Mouse (Mus musculus) adrenal gland, postnatal 10 days (tissue): ENCODE data around the gene Gm7137. TPM values are rescaled to one million over a fixed set of nuclear protein-coding genes. Genes with fewer than 3 reads are reported as not detected.
A peak's percentile ranks its signal among the peaks of the same experiment; 100 is the strongest.
"Not testable (repeated sequence)": the region's sequence is repeated elsewhere in the genome, so short reads cannot be mapped to it uniquely, and the experiment has no call there.

Experiments
- DNase-seq: peaks from one replicate; pipeline ENCODE4 v3.0.0; 2021; ENCODE audit warnings: mixed read lengths
- long read RNA-seq, 2 experiments: library from polyadenylated mRNA; stranded (forward); transcript quantifications; one replicate each; pipeline ENCODE4 v2.0.0; 2021
- total RNA-seq, 2 experiments: library from RNA; stranded (reverse); gene quantifications; 2 replicates each; pipeline ENCODE4 v1.2.3; 2021

Gm7137 gene
- not detected for total RNA-seq
- long read RNA-seq, experiment 1 = 0 reads
- long read RNA-seq, experiment 2 = 0 reads

DNA sequence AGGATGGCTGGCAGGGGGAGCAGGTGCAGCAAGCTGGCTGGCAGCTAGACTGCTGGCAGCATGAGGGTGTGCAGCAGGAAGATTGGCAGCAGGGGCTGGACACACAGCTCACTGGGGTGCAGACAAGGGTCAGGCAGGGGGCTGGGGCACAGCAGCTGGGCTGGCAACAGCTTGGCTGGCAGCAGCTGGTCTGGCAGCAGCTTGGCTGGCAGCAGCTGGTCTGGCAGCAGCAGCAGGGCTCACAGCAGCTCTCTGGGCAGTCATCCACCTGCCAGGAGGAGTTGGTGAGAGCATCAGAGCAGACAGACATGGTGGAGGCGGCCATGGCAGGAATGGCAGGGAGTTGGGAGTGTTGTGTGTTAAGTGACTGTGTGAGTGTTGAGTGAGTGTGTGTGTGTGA is at the start of gene Gm7137:
Gene Gm7137 (minus strand): TSS at position 325 of the 400 bp plus-strand sequence.
- not testable (repeated sequence) for DNase-seq

DNA sequence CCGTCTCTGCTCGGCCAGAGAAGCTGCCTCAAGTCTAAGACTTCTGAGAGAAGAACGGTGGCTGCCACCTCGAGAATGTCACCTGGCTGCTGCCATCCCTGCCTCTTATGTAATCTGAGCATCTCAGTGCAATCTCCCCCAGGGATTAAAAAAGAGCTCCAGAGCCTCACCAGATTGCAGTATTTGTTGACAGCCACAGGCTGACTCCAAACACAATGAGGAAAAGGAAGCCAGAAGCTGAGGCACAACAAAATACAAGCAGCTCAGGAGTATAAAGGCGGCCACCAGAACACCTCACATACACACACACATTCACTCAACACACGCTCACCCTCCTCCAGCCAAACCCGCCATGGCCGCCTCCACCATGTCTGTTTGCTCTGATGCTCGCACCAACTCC is 47.6 kb upstream of the Gm7137 start, which contains the start of gene Krtap10-10:
Gene Krtap10-10 (plus strand): TSS at position 301 of the 400 bp plus-strand sequence.
- DNase-seq = no peak

DNA sequence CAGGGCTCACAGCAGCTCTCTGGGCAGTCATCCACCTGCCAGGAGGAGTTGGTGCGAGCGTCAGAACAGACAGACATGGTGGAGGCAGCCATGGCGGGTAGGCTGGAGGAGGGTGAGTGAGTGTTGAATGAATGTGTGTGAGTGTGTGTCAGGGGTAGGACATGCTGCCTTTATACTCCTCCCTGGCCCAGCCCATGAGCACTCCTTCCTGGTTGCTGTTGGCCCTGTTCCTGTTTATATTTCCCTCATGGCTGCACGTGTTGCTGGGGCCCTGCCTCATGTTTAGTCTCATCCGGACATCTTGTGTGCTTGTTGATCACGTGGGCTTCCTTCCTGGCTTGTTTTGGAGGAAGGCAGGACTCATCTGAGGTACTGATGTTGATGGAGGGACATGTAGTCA is 39.0 kb upstream of the Gm7137 start, which contains the start of gene Krtap10-4:
Gene Krtap10-4 (minus strand): TSS at position 145 of the 400 bp plus-strand sequence.
- no peak for DNase-seq

DNA sequence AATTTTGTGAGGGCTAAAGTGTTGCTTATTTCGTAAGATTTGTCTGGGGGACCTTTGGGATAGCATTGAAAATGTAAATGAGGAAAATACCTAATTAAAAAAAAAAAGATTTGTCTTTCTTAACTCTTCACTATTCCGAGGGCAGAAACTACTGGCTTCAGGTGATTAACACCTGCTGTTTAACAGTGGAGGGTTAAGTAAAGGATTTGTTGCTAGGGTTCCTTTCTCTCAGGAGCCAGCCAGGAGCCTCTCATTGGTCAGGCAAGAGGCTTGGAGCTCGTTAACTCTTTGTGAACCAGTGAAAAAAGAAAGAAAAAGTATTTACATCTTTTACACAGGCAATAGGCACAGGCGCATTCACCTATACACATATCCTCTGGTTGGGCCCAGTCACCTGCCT is 31.2 kb upstream of the Gm7137 start:
- DNase-seq = no peak

DNA sequence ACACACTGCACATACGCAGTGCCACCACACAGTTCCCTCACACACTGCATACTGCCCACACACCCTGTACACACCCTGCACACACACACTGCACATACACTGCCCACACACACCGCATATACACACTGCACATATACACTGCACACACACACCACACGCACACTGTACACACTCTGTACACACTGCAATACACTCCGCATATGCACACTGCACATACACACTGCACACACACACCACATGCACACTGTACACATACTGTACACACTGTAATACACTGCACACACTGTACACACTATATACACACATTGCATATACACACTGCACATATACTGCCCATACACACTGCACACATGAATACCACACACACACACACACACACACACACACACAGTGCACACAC is 30.5 kb upstream of the Gm7137 start:
- no peak for DNase-seq

DNA sequence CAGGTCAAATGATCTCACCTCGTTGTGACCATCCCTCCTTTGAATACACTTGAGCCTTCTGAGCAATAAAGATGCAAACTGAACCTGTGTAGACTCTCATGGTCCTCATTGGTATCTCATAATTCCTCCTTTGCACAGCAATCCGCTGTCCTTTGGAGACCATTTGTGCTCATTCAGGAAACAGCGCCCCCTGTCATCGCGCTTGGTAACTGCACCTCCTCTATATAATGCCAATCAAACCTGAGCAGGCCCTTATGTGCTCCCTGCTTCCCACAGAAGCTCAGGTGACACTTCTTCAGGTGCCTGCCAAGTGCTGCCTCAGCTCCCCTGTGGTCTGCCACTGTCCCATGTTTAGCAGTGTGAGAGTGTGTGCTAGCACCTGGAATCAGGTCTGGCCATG is 27.5 kb upstream of the Gm7137 start:
- peak; percentile 34 for DNase-seq

DNA sequence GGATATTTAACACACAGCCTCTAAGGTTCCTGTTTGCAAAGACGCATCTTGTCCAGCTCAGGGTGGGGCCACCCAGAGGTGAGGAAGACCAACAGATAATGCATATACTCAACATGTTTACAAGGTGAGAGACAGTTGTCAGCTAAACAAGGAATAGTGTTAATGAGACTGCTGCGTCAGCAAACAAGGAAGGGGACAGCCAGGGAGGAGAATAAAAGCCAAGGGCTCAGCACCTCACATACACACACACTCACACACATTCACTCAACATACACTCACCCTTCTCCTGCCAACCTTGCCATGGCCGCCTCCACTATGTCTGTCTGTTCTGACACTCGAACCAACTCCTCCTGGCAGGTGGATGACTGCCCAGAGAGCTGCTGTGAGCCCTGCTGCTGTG is 26.4 kb upstream of the Gm7137 start, which contains the start of gene Gm2696:
Gene Gm2696 (plus strand): TSS at position 301 of the 400 bp plus-strand sequence.
- DNase-seq = no peak

DNA sequence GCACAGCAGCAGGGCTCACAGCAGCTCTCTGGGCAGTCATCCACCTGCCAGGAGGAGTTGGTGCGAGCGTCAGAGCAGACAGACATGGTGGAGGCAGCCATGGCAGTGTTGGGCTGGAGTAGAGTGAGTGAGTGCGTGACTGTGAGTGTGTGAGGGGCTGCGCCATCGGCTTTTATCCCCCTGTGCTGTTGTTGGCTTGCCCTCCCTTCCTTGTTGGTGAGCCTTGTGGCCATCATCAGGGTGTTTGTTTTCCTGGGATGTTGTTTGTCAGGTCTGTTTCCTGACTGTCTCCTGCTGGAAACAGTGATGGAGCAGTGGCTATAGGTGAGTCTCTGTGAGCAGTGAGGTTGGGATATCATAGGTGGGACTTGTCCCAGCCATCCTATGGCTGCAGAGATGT is 23.7 kb upstream of the Gm7137 start, which contains the start of gene Gm9507:
Gene Gm9507 (minus strand): TSS at position 101 of the 400 bp plus-strand sequence.
- DNase-seq = no peak

DNA sequence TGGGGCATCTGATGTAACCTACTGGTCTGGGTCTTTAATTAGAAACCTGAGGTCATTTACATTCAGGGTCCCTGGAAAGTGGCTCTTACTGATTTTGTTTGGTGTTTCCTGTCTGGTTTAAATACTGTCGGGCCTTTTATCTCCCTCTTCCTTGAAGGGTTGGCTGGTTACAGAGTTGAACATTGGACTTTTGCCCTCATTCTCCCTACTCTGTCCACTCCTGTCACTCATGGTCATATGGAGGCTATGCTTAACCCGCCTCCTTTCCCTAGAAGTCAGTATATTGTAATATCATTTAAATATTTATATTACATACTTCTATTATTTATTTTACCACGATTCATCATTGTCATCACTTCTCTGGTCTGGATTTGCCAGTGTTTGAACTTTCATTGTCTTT is 16.1 kb upstream of the Gm7137 start:
- no peak for DNase-seq

DNA sequence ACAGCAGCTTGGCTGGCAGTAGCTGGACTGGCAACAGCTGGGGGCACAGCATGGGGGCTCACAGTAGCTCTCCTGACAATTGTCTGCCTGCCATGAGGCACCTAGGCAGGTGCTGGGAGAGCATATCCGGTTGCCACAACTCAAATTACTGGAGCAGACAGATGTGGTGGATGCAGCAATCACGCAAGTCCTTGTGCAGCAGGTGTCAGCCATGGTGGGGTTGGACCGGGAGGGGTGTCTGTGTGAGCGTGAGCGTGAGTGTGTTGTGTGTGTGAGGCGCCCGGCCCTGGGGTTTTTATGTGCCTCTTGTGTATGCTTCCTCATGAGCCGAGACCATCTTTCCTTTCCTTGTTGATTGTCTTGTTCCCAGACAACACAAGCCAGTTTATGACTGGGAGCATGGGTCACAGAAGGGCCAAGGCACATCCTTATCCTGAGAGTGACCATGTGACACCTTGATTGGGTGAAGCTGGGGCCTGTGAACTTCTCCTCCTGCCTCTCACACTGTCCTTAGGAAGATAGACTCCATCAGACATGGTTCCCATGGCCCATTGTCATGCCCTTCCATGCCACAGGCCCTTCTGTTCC is 11.0 kb upstream of the Gm7137 start, which contains the start of gene Gm19668:
Gene Gm19668 (minus strand): TSS at position 213 of the 588 bp plus-strand sequence.
- DNase-seq = no peak

DNA sequence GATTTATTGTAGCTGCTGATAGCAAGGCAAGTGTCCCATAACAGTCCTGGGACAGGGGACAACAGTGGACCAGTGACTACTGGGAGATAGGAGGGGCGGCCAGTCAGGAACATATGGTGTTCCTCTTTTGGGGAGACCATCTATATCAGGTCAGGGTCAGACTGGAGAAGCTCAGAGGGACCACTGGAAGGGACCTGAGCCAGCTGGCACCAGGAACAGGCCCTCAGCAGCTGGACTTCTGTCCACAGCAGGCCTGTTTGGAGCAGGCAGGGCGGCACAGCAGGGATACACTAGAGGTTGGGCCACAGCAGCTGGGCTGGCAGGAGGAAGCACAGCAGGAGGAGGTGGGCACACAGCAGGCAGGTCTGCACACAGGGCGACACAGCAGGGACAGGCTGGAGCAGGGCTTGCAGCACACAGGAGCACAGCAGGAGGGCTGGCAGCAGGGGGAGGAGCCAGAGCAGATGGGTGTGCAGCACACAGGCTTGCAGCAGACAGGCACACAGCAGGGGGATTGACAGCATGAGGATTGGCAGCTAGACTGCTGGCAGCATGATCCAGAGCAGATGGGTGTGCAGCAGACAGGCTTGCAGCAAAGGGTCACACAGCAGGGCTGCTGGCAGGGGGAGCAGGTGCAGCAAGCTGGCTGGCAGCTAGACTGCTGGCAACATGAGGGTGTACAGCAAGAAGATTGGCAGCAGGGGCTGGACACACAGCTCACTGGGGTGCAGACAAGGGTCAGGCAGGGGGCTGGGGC is 10.3 kb upstream of the Gm7137 start:
- DNase-seq = not testable (repeated sequence)

DNA sequence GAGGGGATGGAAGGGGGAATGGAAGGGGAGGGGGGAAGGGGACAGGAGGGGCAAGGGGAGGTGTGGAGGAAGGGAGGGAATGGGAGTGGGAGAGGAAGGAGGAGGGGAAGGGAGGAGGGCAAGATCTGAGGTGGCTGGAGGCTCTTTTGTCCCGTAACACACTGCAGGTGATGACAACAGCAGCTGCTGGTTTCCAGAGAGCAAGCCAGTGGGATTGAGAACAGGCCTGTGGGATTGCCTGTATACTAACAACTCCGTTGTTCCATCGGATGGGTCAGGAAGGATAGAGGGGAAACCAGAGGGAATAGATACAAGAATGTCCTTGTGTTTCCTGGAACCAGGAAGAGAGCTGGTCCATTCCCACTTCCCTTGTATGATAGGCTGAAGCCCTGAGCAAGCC is 9.7 kb upstream of the Gm7137 start:
- no peak for DNase-seq

DNA sequence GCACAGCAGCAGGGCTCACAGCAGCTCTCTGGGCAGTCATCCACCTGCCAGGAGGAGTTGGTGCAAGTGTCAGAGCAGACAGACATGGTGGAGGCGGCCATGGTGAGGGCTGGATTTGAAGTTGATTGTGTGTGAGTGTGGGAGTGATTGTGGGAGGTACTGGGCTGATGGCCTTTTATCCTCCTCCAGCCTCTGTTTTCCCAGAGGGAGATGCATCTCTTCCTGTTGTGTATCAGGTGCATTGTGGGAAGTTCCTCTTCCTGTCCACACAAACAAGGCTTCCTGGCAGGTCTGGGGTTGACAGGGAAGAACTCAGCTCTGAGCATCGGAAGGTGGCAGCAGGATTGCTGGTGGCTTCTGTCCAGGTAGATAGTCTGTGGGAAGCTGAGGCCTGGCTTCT is 7.0 kb upstream of the Gm7137 start, which contains the start of gene Gm9639:
Gene Gm9639 (minus strand): TSS at position 101 of the 400 bp plus-strand sequence.
- no peak for DNase-seq

DNA sequence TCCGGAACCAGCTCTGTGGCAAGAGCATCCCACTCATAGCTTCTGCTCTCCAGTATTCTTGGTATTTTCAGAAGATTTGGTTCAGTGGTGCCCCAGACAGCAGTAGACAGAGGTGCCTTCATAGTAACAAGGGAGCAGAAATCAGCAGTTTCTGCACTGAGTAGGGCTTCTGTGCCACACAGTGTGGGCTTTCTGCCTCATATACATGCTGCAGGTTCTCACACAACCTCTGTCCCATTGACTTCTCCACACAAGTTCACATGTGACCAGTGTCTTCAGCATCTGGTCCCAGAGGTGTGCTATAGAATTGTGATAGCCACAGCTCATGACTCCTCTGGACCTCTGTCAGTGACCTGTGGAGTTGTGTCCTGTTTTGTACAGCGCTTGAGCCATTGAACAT is 621 bp upstream of the Gm7137 start:
- DNase-seq = no peak

DNA sequence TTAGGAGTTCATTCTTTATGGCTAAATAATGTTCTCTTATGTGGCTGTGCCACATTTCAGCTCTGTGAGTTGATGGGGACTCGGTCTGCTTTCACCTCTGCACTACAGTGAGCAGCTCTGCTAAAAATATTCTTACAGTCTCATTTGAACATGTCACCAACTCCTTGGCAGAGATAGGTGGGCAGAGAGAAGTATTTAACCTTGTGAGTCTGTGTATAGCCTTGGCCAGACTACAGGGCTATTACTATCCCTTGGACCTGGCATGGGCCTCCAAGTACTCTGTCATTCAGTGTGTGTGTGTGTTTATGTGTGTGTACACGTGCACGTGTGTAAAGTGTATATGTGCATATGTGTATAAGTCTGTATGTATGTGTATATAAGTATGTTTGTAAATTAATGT is 4.6 kb downstream of the Gm7137 start:
- not testable (repeated sequence) for DNase-seq

DNA sequence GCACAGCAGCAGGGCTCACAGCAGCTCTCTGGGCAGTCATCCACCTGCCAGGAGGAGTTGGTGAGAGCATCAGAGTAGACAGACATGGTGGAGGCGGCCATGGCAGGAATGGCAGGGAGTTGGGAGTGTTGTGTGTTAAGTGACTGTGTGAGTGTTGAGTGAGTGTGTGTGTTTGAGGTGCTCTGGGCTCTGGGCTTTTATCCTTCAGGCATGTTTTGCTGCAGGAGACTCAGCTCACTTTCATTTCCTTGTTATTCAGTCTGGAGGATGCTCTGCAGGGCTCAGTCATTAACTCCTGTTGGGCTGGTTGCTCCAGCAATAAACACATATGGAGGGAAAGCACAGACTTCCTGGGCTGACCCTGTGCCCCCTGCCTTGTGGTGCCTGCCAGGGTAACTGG is 5.6 kb downstream of the Gm7137 start, which contains the start of gene Gm3250:
Gene Gm3250 (minus strand): TSS at position 101 of the 400 bp plus-strand sequence.
- DNase-seq = not testable (repeated sequence)

DNA sequence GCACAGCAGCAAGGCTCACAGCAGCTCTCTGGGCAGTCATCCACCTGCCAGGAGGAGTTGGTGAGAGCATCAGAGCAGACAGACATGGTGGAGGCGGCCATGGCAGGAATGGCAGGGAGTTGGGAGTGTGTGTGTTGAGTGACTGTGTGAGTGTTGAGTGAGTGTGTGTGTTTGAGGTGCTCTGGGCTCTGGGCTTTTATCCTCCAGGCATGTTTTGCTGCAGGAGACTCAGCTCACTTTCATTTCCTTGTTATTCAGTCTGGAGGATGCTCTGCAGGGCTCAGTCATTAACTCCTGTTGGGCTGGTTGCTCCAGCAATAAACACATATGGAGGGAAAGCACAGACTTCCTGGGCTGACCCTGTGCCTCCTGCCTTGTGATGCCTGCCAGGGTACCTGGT is 11.2 kb downstream of the Gm7137 start, which contains the start of gene Gm7138:
Gene Gm7138 (minus strand): TSS at position 101 of the 400 bp plus-strand sequence.
- DNase-seq = not testable (repeated sequence)

DNA sequence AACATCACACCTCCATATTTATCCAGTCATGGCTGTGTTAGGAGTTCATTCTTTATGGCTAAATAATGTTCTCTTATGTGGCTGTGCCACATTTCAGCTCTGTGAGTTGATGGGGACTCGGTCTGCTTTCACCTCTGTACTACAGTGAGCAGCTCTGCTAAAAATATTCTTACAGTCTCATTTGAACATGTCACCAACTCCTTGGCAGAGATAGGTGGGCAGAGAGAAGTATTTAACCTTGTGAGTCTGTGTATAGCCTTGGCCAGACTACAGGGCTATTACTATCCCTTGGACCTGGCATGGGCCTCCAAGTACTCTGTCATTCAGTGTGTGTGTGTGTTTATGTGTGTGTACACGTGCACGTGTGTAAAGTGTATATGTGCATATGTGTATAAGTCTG is 15.9 kb downstream of the Gm7137 start:
- not testable (repeated sequence) for DNase-seq

DNA sequence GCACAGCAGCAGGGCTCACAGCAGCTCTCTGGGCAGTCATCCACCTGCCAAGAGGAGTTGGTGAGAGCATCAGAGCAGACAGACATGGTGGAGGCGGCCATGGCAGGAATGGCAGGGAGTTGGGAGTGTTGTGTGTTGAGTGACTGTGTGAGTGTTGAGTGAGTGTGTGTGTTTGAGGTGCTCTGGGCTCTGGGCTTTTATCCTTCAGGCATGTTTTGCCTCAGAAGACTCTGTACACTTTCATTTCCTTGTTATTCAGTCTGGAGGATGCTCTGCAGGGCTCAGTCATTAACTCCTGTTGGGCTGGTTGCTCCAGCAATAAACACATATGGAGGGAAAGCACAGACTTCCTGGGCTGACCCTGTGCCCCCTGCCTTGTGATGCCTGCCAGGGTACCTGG is 16.8 kb downstream of the Gm7137 start, which contains the start of gene Gm3238:
Gene Gm3238 (minus strand): TSS at position 101 of the 400 bp plus-strand sequence.
- not testable (repeated sequence) for DNase-seq

DNA sequence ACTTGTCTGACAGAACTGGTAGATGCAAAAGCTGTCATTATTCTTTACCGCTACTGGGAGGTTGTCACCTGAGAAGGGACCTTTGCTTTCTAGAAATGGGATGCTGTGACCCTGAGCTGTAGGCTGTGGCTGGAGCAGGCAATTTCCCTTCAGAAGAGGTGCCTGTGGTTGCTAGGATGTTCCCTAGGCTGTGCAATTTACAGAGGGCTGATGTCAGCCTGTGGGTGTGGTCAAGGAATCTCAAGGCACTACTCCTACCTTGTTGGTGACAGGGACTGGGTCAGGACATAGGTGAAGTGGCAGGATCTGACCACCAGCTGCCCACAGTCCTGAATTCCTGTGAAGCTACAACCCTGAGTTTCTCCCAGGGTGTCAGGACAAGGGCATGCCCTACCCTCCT is 18.3 kb downstream of the Gm7137 start:
- no peak for DNase-seq

DNA sequence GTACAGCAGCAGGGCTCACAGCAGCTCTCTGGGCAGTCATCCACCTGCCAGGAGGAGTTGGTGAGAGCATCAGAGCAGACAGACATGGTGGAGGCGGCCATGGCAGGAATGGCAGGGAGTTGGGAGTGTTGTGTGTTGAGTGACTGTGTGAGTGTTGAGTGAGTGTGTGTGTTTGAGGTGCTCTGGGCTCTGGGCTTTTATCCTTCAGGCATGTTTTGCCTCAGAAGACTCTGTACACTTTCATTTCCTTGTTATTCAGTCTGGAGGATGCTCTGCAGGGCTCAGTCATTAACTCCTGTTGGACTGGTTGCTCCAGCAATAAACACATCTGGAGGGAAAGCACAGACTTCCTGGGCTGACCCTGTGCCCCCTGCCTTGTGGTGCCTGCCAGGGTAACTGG is 28.4 kb downstream of the Gm7137 start, which contains the start of gene Gm3233:
Gene Gm3233 (minus strand): TSS at position 101 of the 400 bp plus-strand sequence.
- DNase-seq = not testable (repeated sequence)

DNA sequence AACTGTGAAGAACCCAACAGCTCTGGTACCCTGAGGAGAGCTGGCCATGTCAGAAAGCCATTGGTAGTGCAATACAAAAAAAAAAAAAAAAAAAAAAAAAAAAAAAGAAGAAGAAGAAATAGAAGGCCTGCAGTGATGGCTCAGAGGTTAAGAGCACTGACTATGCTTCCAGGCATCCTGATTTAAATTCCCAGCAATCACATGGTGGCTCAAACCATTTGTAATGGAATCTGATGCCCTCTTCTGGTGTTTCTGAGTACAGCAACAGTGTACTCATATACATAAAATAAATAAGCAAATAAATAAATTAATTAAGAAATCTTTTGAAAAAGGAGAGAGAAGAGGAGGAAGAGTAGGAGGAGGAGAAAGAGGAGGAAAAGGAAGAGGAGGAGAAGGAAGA is 34.6 kb downstream of the Gm7137 start:
- DNase-seq = no peak

DNA sequence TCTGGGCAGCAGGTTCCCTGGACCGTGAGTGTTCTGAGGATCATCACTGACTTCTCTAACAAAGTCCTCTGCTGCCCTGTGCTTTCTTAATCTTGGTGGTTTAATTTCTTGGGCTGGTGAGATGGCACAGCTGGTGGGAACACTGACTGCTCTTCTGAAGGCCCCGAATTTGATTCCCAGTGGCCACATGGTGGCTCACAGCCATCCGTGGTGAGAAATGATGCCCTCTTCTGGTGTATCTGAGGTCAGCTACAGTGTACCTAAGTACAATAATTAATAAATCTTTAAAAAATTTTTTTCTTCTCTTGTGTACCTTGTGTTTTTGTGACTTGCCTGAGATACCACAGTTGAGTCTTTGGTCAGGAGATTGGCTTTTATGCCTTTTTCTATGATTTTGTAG is 35.7 kb downstream of the Gm7137 start:
- not testable (repeated sequence) for DNase-seq
